Mouse (Mus musculus): ENCODE results near the gene Prss2.

GRCm38 (mm10) chr6:41547056-41547650 lies 25.6 kb downstream of the Prss2 start:
- TF ChIP-seq CTCF (conservative IDR thresholded peaks at IDR 0.05; ENCODE audit: insufficient read depth, insufficient read length, low read depth, low read length), result no peak
- TF ChIP-seq POLR2A (IDR thresholded peaks at IDR 0.05; ENCODE audit: low read depth, low read length), result no peak
